Mouse (Mus musculus) embryonic facial prominence, embryonic 15.5 days (tissue): ENCODE measurements at regions not wholly inside any gene's neighbourhood (a gene's known extent, or its start where the extent isn't known, plus 50 kb on each side); places are given as distances from the start of the nearest gene placed in this dataset.

ENCODE experiments used
- ATAC-seq: fragments of 200-750 bp; cut with Nextera tagmentation; 2 replicates; pipeline ENCODE4 v1.8.0; 2017; ENCODE audit warnings: low read depth, moderate TSS enrichment; ENCODE audit not compliant: insufficient number of reproducible peaks, low FRiP score, low TSS enrichment
- H3K27ac ChIP-seq: fragments of 300-500 bp; sonication (generic); replicated peaks from 2 replicates; pipeline ENCODE4 v1.5.1; 2015; ENCODE audit warnings: mild to moderate bottlenecking, inconsistent platforms
- H3K27me3 ChIP-seq: fragments of 300-500 bp; sonication (generic); 2 replicates; pipeline ENCODE4 v1.6.1; 2015; ENCODE audit warnings: inconsistent platforms
- H3K36me3 ChIP-seq: fragments of 300-500 bp; sonication (generic); 2 replicates; pipeline ENCODE4 v1.6.1; 2015; ENCODE audit warnings: mild to moderate bottlenecking, inconsistent platforms
- H3K4me1 ChIP-seq: fragments of 300-500 bp; sonication (generic); 2 replicates; pipeline ENCODE4 v1.6.1; 2015; ENCODE audit warnings: inconsistent platforms
- H3K4me2 ChIP-seq: fragments of 300-500 bp; sonication (generic); replicated peaks from 2 replicates; pipeline ENCODE4 v1.6.1; 2015; ENCODE audit warnings: mild to moderate bottlenecking, inconsistent platforms
- H3K4me3 ChIP-seq: fragments of 300-500 bp; sonication (generic); replicated peaks from 2 replicates; pipeline ENCODE4 v1.5.1; 2015; ENCODE audit warnings: mild to moderate bottlenecking, inconsistent platforms
- H3K9ac ChIP-seq: fragments of 300-500 bp; sonication (generic); 2 replicates; pipeline ENCODE4 v1.6.1; 2015; ENCODE audit warnings: inconsistent platforms
- H3K9me3 ChIP-seq: fragments of 300-500 bp; sonication (generic); replicated peaks from 2 replicates; pipeline ENCODE4 v1.6.1; 2016; ENCODE audit warnings: inconsistent platforms
- WGBS: fragments of 180-500 bp; shearing (Covaris S2); methylation state at CpG from one replicate; pipeline ENCODE4 v1.1.7; 2015; 5-methylcytosine and 5-hydroxymethylcytosine counted together

DNA sequence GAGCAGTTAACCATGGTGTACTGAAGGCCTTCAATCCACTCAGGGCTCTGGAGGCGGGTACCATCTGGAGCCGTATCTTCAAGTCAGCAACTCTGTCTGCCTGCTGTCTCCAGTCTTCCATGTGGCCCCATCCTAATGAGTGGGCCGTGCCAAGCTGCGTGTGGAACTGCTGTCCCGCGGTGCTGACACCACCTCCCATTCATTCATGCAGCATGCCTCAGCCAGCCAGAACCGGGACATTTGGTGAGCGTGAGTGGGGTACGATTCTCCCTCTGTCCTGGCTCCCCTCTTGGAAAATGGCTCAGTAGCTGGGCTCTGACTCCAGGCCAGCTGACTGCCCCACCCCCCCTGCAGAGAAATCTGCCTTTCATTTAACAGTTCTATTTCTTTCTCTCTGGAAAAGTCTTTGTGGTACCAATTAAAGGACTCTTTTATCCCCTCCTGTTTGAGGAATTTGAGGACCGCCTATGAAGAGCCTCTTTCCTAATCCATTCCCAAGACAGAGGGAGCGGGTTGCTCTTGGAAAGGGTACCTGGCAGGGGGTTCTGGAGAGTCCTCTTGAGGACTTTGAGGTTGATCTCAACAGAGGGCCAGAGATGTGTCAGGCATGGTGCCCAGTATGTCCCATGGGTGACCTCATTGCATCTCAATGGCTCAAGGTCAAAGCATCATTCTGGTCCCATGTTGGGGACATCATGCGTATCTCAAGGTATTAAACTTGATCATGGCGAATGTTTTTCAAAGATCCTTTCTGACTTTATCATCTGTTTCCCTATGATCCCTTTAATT, 55.5 kb upstream of the Brd7 start:
- H3K4me3 ChIP-seq = no peak overlapping the region
- peak; percentile 89 for ATAC-seq
- WGBS = 44% methylated on average over 13 of the region's 13 CpGs
- H3K4me1 ChIP-seq = peaks cover 9% of the 10 kb centered on the region
- H3K9me3 ChIP-seq = no peaks in the 10 kb centered on the region
- no peaks in the 10 kb centered on the region for H3K27me3 ChIP-seq
- H3K4me2 ChIP-seq = peak overlapping the region; percentile 15; the same call in 1 of the 2 replicates
- H3K36me3 ChIP-seq = no peaks in the 10 kb centered on the region
- no peak overlapping the region for H3K9ac ChIP-seq
- peak overlapping the region; percentile 68 for H3K27ac ChIP-seq

- no peak overlapping the region for H3K27ac ChIP-seq
- 56% methylated on average over 2 of the region's 2 CpGs for WGBS
- H3K9ac ChIP-seq = no peak overlapping the region
- H3K9me3 ChIP-seq = no peaks in the 10 kb centered on the region
- no peak overlapping the region for H3K4me3 ChIP-seq
- H3K27me3 ChIP-seq = no peaks in the 10 kb centered on the region
- no peaks in the 10 kb centered on the region for H3K36me3 ChIP-seq
- peaks cover 7% of the 10 kb centered on the region; the same call in 1 of the 2 replicates for H3K4me1 ChIP-seq
- no peak overlapping the region for H3K4me2 ChIP-seq
- no peak for ATAC-seq
These were observed 61.3 kb upstream of the Brd7 start for GRCm38 (mm10) chr8:88423264-88423663.

DNA sequence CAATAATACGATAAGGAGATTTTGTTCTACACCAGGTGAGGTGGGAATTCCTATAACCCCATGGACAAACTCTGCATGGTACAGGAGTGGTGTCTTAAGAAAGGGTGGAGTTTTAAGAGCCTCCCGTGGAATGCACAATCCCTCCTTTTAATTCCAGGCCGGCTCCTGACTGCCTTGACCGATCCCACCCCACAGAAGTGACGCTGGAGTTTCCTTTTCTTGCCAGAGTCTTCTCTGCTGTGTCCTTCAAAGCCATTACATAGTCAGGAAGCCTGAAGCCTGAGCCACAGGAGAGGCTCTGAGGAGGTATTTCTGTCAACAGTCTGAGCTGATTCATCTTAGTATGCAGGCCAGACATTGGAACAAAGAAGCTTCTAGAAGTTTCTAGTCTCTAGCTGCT, 66.6 kb upstream of the Brd7 start:
- no peaks in the 10 kb centered on the region for H3K27me3 ChIP-seq
- no peaks in the 10 kb centered on the region for H3K36me3 ChIP-seq
- peaks cover 3% of the 10 kb centered on the region; the same call in 1 of the 2 replicates for H3K4me1 ChIP-seq
- H3K9ac ChIP-seq = no peak overlapping the region
- WGBS = 56% methylated on average over 5 of the region's 5 CpGs
- no peaks in the 10 kb centered on the region for H3K9me3 ChIP-seq
- H3K27ac ChIP-seq = no peak overlapping the region
- H3K4me3 ChIP-seq = no peak overlapping the region
- no peak for ATAC-seq
- no peak overlapping the region for H3K4me2 ChIP-seq

GRCm38 (mm10) chr8:88431389-88431788, 69.4 kb upstream of the Brd7 start:
- no peaks in the 10 kb centered on the region for H3K9me3 ChIP-seq
- no peaks in the 10 kb centered on the region for H3K4me1 ChIP-seq
- no peaks in the 10 kb centered on the region for H3K36me3 ChIP-seq
- 39% methylated on average over 6 of the region's 6 CpGs for WGBS
- H3K9ac ChIP-seq = no peak overlapping the region
- H3K4me2 ChIP-seq = no peak overlapping the region
- no peaks in the 10 kb centered on the region for H3K27me3 ChIP-seq
- no peak overlapping the region for H3K4me3 ChIP-seq
- no peak overlapping the region for H3K27ac ChIP-seq
- peak; percentile 43 for ATAC-seq

DNA sequence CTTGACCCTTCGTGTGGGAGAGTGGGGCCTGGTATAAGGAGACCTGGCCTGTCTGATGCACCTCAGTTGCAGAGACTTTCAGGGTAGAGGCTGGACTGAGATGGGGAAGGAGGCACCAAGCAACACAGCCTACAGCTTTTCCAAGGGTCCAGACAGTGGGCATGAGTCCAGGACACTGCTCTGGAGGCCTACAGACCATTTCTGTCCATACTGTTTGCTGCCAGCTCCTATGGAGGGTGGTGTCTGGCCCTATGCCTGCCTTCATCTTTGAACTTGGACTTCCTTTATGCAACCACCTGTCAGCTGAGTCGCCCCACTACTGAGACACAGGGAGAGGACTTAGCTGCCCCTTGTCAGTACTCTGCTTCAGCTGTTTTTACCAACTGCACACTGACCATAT, 73.7 kb upstream of the Brd7 start:
- ATAC-seq = no peak
- Histone ChIP-seq H3K4me1 (no peaks in the 10 kb centered on the region), H3K36me3 (no peaks in the 10 kb centered on the region), H3K9ac (no peak overlapping the region), H3K9me3 (no peaks in the 10 kb centered on the region), H3K4me3 (no peak overlapping the region), H3K27ac (no peak overlapping the region), H3K4me2 (no peak overlapping the region), H3K27me3 (peaks cover 22% of the 10 kb centered on the region)
- 82% methylated on average over 2 of the region's 2 CpGs for WGBS

- no peak overlapping the region for H3K4me2 ChIP-seq
- no peaks in the 10 kb centered on the region for H3K36me3 ChIP-seq
- 54% methylated on average over 15 of the region's 15 CpGs for WGBS
- no peak overlapping the region for H3K9ac ChIP-seq
- H3K4me1 ChIP-seq = no peaks in the 10 kb centered on the region
- ATAC-seq = no peak
- no peak overlapping the region for H3K27ac ChIP-seq
- peaks cover 24% of the 10 kb centered on the region for H3K27me3 ChIP-seq
- H3K9me3 ChIP-seq = no peaks in the 10 kb centered on the region
- no peak overlapping the region for H3K4me3 ChIP-seq
These were observed 78.2 kb upstream of the Brd7 start for GRCm38 (mm10) chr8:88440219-88440618.

GRCm38 (mm10) chr8:88443397-88443796, 77.8 kb upstream of the Nkd1 start:
- Histone ChIP-seq H3K4me1 (no peaks in the 10 kb centered on the region), H3K9ac (no peak overlapping the region), H3K36me3 (no peaks in the 10 kb centered on the region), H3K4me2 (no peak overlapping the region), H3K27ac (no peak overlapping the region), H3K4me3 (no peak overlapping the region), H3K27me3 (peaks cover 14% of the 10 kb centered on the region), H3K9me3 (no peaks in the 10 kb centered on the region)
- ATAC-seq = no peak
- 41% methylated on average over 1 of the region's 1 CpGs for WGBS

DNA sequence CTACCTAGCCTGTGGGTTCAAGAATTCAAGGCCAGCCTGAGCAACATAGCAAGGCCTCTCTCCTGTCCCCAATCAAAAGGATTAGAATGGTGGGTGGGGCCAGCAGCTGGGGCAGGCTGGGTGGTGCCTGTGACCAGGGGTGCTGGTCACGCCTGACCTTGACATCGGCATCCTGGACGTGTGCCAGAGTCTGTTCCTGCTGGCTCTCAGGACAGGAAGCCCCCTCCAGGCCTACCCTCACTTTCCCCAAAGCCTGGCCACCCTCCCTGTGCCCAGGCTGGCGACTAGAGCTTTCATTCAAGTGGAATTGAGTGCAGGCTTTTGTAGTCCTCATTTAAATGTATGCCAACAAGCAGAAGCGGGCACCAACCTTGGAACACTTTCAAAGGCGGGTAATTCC, 73.7 kb upstream of the Nkd1 start:
- no peaks in the 10 kb centered on the region for H3K36me3 ChIP-seq
- ATAC-seq = no peak
- WGBS = 50% methylated on average over 6 of the region's 6 CpGs
- no peak overlapping the region for H3K4me3 ChIP-seq
- H3K9ac ChIP-seq = no peak overlapping the region
- H3K27me3 ChIP-seq = peaks cover 17% of the 10 kb centered on the region
- H3K4me1 ChIP-seq = peaks cover 16% of the 10 kb centered on the region
- no peak overlapping the region for H3K4me2 ChIP-seq
- no peaks in the 10 kb centered on the region for H3K9me3 ChIP-seq
- H3K27ac ChIP-seq = no peak overlapping the region

DNA sequence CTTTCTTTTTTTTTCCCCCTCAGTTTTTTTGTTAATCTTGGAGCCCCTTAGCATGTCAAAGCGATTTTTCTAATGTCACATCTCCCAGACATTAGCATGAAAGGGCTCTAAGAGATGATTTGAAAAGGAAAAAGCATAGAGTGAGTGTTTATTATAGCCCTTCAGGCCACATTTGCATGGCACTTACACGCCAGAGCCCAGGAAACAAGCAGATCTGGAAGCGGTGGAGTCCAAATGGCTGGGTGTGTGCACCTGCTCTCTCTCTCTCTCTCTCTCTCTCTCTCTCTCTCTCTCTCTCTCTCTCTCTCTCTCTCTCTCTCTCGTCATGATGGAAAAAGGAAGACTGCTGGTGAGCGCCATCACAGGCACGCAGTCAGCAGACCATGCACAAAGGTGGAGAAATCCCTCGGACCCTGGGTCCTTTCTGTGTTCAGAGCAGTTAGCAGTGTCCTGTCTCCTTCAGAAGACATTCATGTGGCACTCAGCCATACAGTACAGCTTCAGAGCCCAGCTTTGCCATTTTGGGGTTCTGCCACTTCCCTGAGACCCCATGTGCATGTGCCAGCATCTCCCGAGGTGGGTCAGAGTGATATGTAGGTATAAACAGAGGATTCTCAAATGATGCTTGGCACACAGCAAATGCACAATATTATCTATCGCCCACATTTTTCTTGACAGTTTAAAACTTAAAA, 73.2 kb upstream of the Nkd1 start:
- ATAC-seq = no peak
- H3K36me3 ChIP-seq = no peaks in the 10 kb centered on the region
- no peak overlapping the region for H3K4me3 ChIP-seq
- no peaks in the 10 kb centered on the region for H3K9me3 ChIP-seq
- peaks cover 17% of the 10 kb centered on the region for H3K4me1 ChIP-seq
- H3K4me2 ChIP-seq = no peak overlapping the region
- no peak overlapping the region for H3K9ac ChIP-seq
- no peak overlapping the region for H3K27ac ChIP-seq
- 80% methylated on average over 8 of the region's 9 CpGs for WGBS
- peaks cover 23% of the 10 kb centered on the region for H3K27me3 ChIP-seq

DNA sequence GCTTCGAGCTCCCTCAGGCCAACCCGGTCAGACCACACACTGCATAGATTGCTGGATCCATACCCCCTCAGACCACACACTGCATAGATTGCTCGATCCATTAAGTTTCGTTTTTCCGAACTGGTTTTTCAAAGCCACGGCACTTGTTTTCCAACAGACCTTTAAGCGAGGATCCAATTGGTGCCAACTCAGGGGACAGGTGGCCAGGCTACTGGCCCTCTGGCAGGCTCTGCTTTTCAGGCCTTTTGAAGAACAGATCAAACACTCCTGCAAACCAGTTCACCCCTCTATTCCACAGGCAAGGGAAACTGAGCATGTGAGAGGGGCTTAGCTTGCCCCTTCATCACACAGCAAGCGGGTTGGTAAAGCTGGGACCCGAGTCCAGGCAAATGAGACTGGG, 72.2 kb upstream of the Nkd1 start:
- 81% methylated on average over 9 of the region's 9 CpGs for whole genome bisulfite sequencing
- Histone ChIP-seq H3K4me1 (peaks cover 23% of the 10 kb centered on the region), H3K9ac (no peak overlapping the region), H3K4me3 (no peak overlapping the region), H3K36me3 (no peaks in the 10 kb centered on the region), H3K27ac (no peak overlapping the region), H3K4me2 (no peak overlapping the region), H3K27me3 (peaks cover 26% of the 10 kb centered on the region), H3K9me3 (no peaks in the 10 kb centered on the region)
- ATAC-seq = no peak

- H3K4me1 ChIP-seq = peaks cover 27% of the 10 kb centered on the region
- no peak for ATAC-seq
- H3K27me3 ChIP-seq = peaks cover 27% of the 10 kb centered on the region
- no peaks in the 10 kb centered on the region for H3K36me3 ChIP-seq
- H3K9me3 ChIP-seq = no peaks in the 10 kb centered on the region
- 69% methylated on average over 5 of the region's 5 CpGs for WGBS
- no peak overlapping the region for H3K9ac ChIP-seq
- H3K4me3 ChIP-seq = no peak overlapping the region
- H3K27ac ChIP-seq = no peak overlapping the region
- H3K4me2 ChIP-seq = no peak overlapping the region
These were observed 71.6 kb upstream of the Nkd1 start for GRCm38 (mm10) chr8:88449534-88449933.
